Mouse (Mus musculus) myocyte (in vitro differentiated cells): Measurements from ENCODE around the gene Zfp513. TPM values are rescaled to one million over a fixed set of nuclear protein-coding genes. Genes with fewer than 3 reads are reported as not detected.
A peak's percentile ranks its signal among the peaks of the same experiment; 100 is the strongest.

Source experiments
- H3K27me3 ChIP-seq: one replicate; pipeline ENCODE4 v1.6.1; 2011; ENCODE audit not compliant: control insufficient read depth, insufficient read depth, insufficient read length
- H3K36me3 ChIP-seq: one replicate; pipeline ENCODE4 v1.6.1; 2011; ENCODE audit not compliant: control insufficient read depth, insufficient read depth
- H3K4me2 ChIP-seq: one replicate; pipeline ENCODE4 v1.6.1; 2011; ENCODE audit warnings: low read depth, control low read depth
- H3K4me3 ChIP-seq: one replicate; pipeline ENCODE4 v1.5.1; 2011; ENCODE audit warnings: mild to moderate bottlenecking, control low read depth, moderate library complexity
- H3K79me2 ChIP-seq: one replicate; pipeline ENCODE4 v1.6.1; 2011; ENCODE audit not compliant: control insufficient read depth, insufficient read depth
- H3ac ChIP-seq: one replicate; pipeline ENCODE4 v1.6.1; 2011; ENCODE audit not compliant: control insufficient read depth, insufficient read length
- CEBPB ChIP-seq: IDR thresholded peaks from 2 replicates; pipeline ENCODE4 v1.6.1; 2011; ENCODE audit warnings: mild to moderate bottlenecking, moderate library complexity; ENCODE audit not compliant: poor library complexity, insufficient read depth, severe bottlenecking
- E2F4 ChIP-seq: IDR thresholded peaks from one replicate; pipeline ENCODE4 v1.6.1; 2011; ENCODE audit warnings: mild to moderate bottlenecking, control low read depth, moderate library complexity; ENCODE audit not compliant: insufficient read depth
- MAX ChIP-seq: IDR thresholded peaks from one replicate; pipeline ENCODE4 v1.6.1; 2011; ENCODE audit warnings: low read depth, mild to moderate bottlenecking, control low read depth
- MYOD1 ChIP-seq, 3 experiments: IDR thresholded peaks; one replicate each; pipeline ENCODE4 v1.6.1; 2011; ENCODE audit warnings: control low read depth in 2 of 3, low read depth in 2 of 3, mild to moderate bottlenecking in 2 of 3, moderate library complexity in 1 of 3; ENCODE audit not compliant: insufficient read length in 2 of 3, control insufficient read depth in 1 of 3
- MYOG ChIP-seq, 3 experiments: IDR thresholded peaks; one replicate each; pipeline ENCODE4 v1.6.1; 2011; ENCODE audit warnings: control low read depth in 2 of 3, low read depth in 2 of 3, mild to moderate bottlenecking in 2 of 3; ENCODE audit not compliant: insufficient read length in 2 of 3, control insufficient read depth in 1 of 3, insufficient read depth in 1 of 3
- POLR2A ChIP-seq: IDR thresholded peaks from one replicate; pipeline ENCODE4 v1.6.1; 2011; ENCODE audit warnings: low read depth, mild to moderate bottlenecking, control low read depth, moderate library complexity; ENCODE audit not compliant: insufficient read length
- POLR2AphosphoS2 ChIP-seq: IDR thresholded peaks from one replicate; pipeline ENCODE4 v1.6.1; 2011; ENCODE audit warnings: low read depth, control low read depth; ENCODE audit not compliant: insufficient read length
- REST ChIP-seq: IDR thresholded peaks from one replicate; pipeline ENCODE4 v1.6.1; 2011; ENCODE audit warnings: mild to moderate bottlenecking, control low read depth, moderate library complexity; ENCODE audit not compliant: insufficient read depth, insufficient read length
- SRF ChIP-seq: IDR thresholded peaks from one replicate; pipeline ENCODE4 v1.6.1; 2011; ENCODE audit warnings: low read depth; ENCODE audit not compliant: control insufficient read depth, insufficient read length
- TCF12 ChIP-seq: IDR thresholded peaks from one replicate; pipeline ENCODE4 v1.6.1; 2011; ENCODE audit warnings: mild to moderate bottlenecking, control low read depth; ENCODE audit not compliant: poor library complexity, insufficient read depth, severe bottlenecking
- TCF3 ChIP-seq: IDR thresholded peaks from one replicate; pipeline ENCODE4 v1.6.1; 2011; ENCODE audit warnings: low read depth, control low read depth; ENCODE audit not compliant: insufficient read length
- USF1 ChIP-seq: IDR thresholded peaks from one replicate; pipeline ENCODE4 v1.6.1; 2011; ENCODE audit warnings: low read depth, mild to moderate bottlenecking, control low read depth, moderate library complexity
- polyA plus RNA-seq: library from polyadenylated mRNA; unstranded; fragments of >200 nt; fragmentation: generic; extraction: Trizol; gene quantifications from one replicate; pipeline ENCODE4 v1.2.1, GENCODE M21; 2012; ENCODE audit warnings: missing spikeins

Zfp513 gene
- polyA plus RNA-seq, 1 experiment = 25.6 TPM

GRCm38 (mm10) chr5:31204421-31204820 lies 2.3 kb upstream of the Zfp513 start:
- Histone ChIP-seq H3K4me2 (no peak overlapping the region), H3ac (no peak overlapping the region), H3K36me3 (peaks cover 32% of the 10 kb centered on the region), H3K79me2 (peaks cover 25% of the 10 kb centered on the region), H3K4me3 (no peak overlapping the region), H3K27me3 (no peaks in the 10 kb centered on the region)
- TF ChIP-seq SRF = no peak
- no peak for TF ChIP-seq E2F4
- no peak for TF ChIP-seq TCF12
- no peak for TF ChIP-seq USF1
- no peak for TF ChIP-seq CEBPB
- TF ChIP-seq REST = no peak
- no peak for TF ChIP-seq POLR2AphosphoS2
- no peak for TF ChIP-seq MAX
- no peak for TF ChIP-seq TCF3
- no peak for TF ChIP-seq MYOG (IDR thresholded peaks at IDR 0.05; ENCODE audit: control insufficient read depth in 1 of 3, insufficient read depth in 1 of 3, insufficient read length in 2 of 3, low read depth in 2 of 3)
- no peak for TF ChIP-seq POLR2A

GRCm38 (mm10) chr5:31203866-31204265 lies 1.8 kb upstream of the Zfp513 start:
- Histone ChIP-seq H3K4me3 (no peak overlapping the region), H3K79me2 (peaks cover 20% of the 10 kb centered on the region), H3K36me3 (peaks cover 37% of the 10 kb centered on the region), H3ac (no peak overlapping the region), H3K4me2 (no peak overlapping the region), H3K27me3 (no peaks in the 10 kb centered on the region)
- TF ChIP-seq USF1 = no peak
- TF ChIP-seq POLR2AphosphoS2 = no peak
- no peak for TF ChIP-seq SRF
- TF ChIP-seq TCF12 = no peak
- TF ChIP-seq POLR2A = no peak
- TF ChIP-seq MAX = no peak
- no peak for TF ChIP-seq E2F4
- TF ChIP-seq REST = no peak
- TF ChIP-seq MYOG (IDR thresholded peaks at IDR 0.05; ENCODE audit: control insufficient read depth in 1 of 3, insufficient read depth in 1 of 3, insufficient read length in 2 of 3, low read depth in 2 of 3) = no peak
- no peak for TF ChIP-seq CEBPB
- no peak for TF ChIP-seq MYOD1 (IDR thresholded peaks at IDR 0.05; ENCODE audit: control insufficient read depth in 1 of 3, insufficient read length in 2 of 3, low read depth in 2 of 3)
- TF ChIP-seq TCF3 = no peak

GRCm38 (mm10) chr5:31202933-31203332 lies 830 bp upstream of the Zfp513 start:
- H3K4me2 ChIP-seq = peak overlapping the region; percentile 90
- peaks cover 12% of the 10 kb centered on the region for H3K79me2 ChIP-seq
- TF ChIP-seq TCF3 = no peak
- TF ChIP-seq E2F4 = no peak
- TF ChIP-seq TCF12 = no peak
- TF ChIP-seq CEBPB = no peak
- TF ChIP-seq POLR2AphosphoS2 = no peak
- TF ChIP-seq USF1 = no peak
- TF ChIP-seq MYOG (IDR thresholded peaks at IDR 0.05; ENCODE audit: control insufficient read depth in 1 of 3, insufficient read depth in 1 of 3, insufficient read length in 2 of 3, low read depth in 2 of 3) = no peak
- TF ChIP-seq MAX = no peak
- TF ChIP-seq REST = no peak
- peak overlapping the region; percentile 90 for H3K4me3 ChIP-seq
- H3K27me3 ChIP-seq = no peaks in the 10 kb centered on the region
- no peak overlapping the region for H3ac ChIP-seq
- peaks cover 44% of the 10 kb centered on the region for H3K36me3 ChIP-seq

GRCm38 (mm10) chr5:31201042-31201741 lies 911 bp downstream of the Zfp513 start:
- H3ac ChIP-seq = peak overlapping the region; percentile 34
- peak; percentile 54 for TF ChIP-seq POLR2AphosphoS2
- TF ChIP-seq REST = no peak
- H3K4me2 ChIP-seq = peak overlapping the region; percentile 81
- H3K36me3 ChIP-seq = peaks cover 47% of the 10 kb centered on the region
- H3K4me3 ChIP-seq = peak overlapping the region; percentile 90
- no peaks in the 10 kb centered on the region for H3K27me3 ChIP-seq
- H3K79me2 ChIP-seq = peaks cover 12% of the 10 kb centered on the region

- Histone ChIP-seq H3K4me3 (peak overlapping the region; percentile 90), H3K79me2 (peaks cover 12% of the 10 kb centered on the region), H3ac (no peak overlapping the region), H3K36me3 (peaks cover 50% of the 10 kb centered on the region), H3K27me3 (no peaks in the 10 kb centered on the region), H3K4me2 (peak overlapping the region; percentile 81)
- TF ChIP-seq POLR2AphosphoS2 = peak; percentile 99
- TF ChIP-seq POLR2A = peak; percentile 50
- no peak for TF ChIP-seq MYOG (IDR thresholded peaks at IDR 0.05; ENCODE audit: control insufficient read depth in 1 of 3, insufficient read depth in 1 of 3, insufficient read length in 2 of 3, low read depth in 2 of 3)
- no peak for TF ChIP-seq TCF12
These were observed 1.8 kb downstream of the Zfp513 start for GRCm38 (mm10) chr5:31200327-31200768.
